Mouse (Mus musculus): Measurements from ENCODE around the gene Slc9a9. TPM values are rescaled to one million over a fixed set of nuclear protein-coding genes. Genes with fewer than 3 reads are reported as not detected.

The Slc9a9 gene
- total RNA-seq, 4 experiments from 2014 or later = 1.7 to 3.0 (median 2.4) TPM

Small RNA genes lying within 50 kb of the gene (microRNA-seq; reads per million reads assigned to microRNA genes)
- gene Mir7656 = not detected

Other genes starting within 250 kb of the Slc9a9 start
- gene 1190002N15Rik, start 131.8 kb upstream of the Slc9a9 start, total RNA-seq (2022) = 10 to 100 TPM; 22.9 to 34.4 (median 28.9) TPM